Mouse (Mus musculus): ENCODE measurements around the gene Grm7. TPM values are rescaled to one million over a fixed set of nuclear protein-coding genes. Genes with fewer than 3 reads are reported as not detected.

The Grm7 gene
- total and polyA plus RNA-seq, 3 experiments: 0.16 to 0.30 (median 0.16) TPM

GRCm38 (mm10) chr6:111255215-111255614 is 609.8 kb downstream of the Grm7 start:
- H3K27ac ChIP-seq: no peak overlapping the region
- no peaks in the 10 kb centered on the region for H3K36me3 ChIP-seq (ENCODE audit: control insufficient read depth, insufficient read depth, low read length)
- H3K4me3 ChIP-seq: no peak overlapping the region
- no peaks in the 10 kb centered on the region for H3K79me2 ChIP-seq (replicated peaks; ENCODE audit: control insufficient read depth, insufficient read depth, low read length)
- intact Hi-C loops (cut with DNase I): no loop called here
- WGBS: 49% methylated on average over 5 of the region's 5 CpGs
- H3K9ac ChIP-seq (ENCODE audit: low read depth, low read length): no peak overlapping the region
- TF ChIP-seq EP300 (IDR thresholded peaks at IDR 0.05; ENCODE audit: insufficient read depth, low read depth, low read length): no peak
- no peak for TF ChIP-seq POLR2A (IDR thresholded peaks at IDR 0.05; ENCODE audit: insufficient read depth, low read depth, low read length)
- TF ChIP-seq CTCF (IDR thresholded peaks at IDR 0.05): no peak
- no peaks in the 10 kb centered on the region for H3K4me1 ChIP-seq (ENCODE audit: control insufficient read depth, insufficient read depth, low read length)
- no peak for DNase-seq
- no peaks in the 10 kb centered on the region for H3K27me3 ChIP-seq (ENCODE audit: control insufficient read depth, insufficient read depth, low read length)

- H3K4me3 ChIP-seq: no peak overlapping the region
- H3K36me3 ChIP-seq (ENCODE audit: control insufficient read depth, insufficient read depth, low read length): no peaks in the 10 kb centered on the region
- no peak overlapping the region for H3K9ac ChIP-seq (ENCODE audit: low read depth, low read length)
- TF ChIP-seq EP300 (IDR thresholded peaks at IDR 0.05; ENCODE audit: insufficient read depth, low read depth, low read length) (no peak), POLR2A (IDR thresholded peaks at IDR 0.05; ENCODE audit: insufficient read depth, low read depth, low read length) (no peak), CTCF (IDR thresholded peaks at IDR 0.05) (no peak)
- WGBS: 80% methylated on average over 3 of the region's 3 CpGs
- no peaks in the 10 kb centered on the region for H3K27me3 ChIP-seq (ENCODE audit: control insufficient read depth, insufficient read depth, low read length)
- H3K27ac ChIP-seq: no peak overlapping the region
- DNase-seq: no peak
- H3K4me1 ChIP-seq (ENCODE audit: control insufficient read depth, insufficient read depth, low read length): no peaks in the 10 kb centered on the region
- no peaks in the 10 kb centered on the region for H3K79me2 ChIP-seq (replicated peaks; ENCODE audit: control insufficient read depth, insufficient read depth, low read length)
- intact Hi-C loops (cut with DNase I): no loop called here
These were observed 611.6 kb downstream of the Grm7 start for GRCm38 (mm10) chr6:111256939-111257338.

- TF ChIP-seq CTCF (IDR thresholded peaks at IDR 0.05) (no peak), EP300 (IDR thresholded peaks at IDR 0.05; ENCODE audit: insufficient read depth, low read depth, low read length) (no peak), POLR2A (IDR thresholded peaks at IDR 0.05; ENCODE audit: insufficient read depth, low read depth, low read length) (no peak)
- H3K4me1 ChIP-seq (ENCODE audit: control insufficient read depth, insufficient read depth, low read length): no peaks in the 10 kb centered on the region
- H3K9ac ChIP-seq (ENCODE audit: low read depth, low read length): no peak overlapping the region
- H3K27me3 ChIP-seq (ENCODE audit: control insufficient read depth, insufficient read depth, low read length): no peaks in the 10 kb centered on the region
- H3K4me3 ChIP-seq: no peak overlapping the region
- intact Hi-C loops (cut with DNase I): no loop called here
- 72% methylated on average over 3 of the region's 3 CpGs for WGBS
- H3K79me2 ChIP-seq (replicated peaks; ENCODE audit: control insufficient read depth, insufficient read depth, low read length): no peaks in the 10 kb centered on the region
- no peak for DNase-seq
- H3K36me3 ChIP-seq (ENCODE audit: control insufficient read depth, insufficient read depth, low read length): no peaks in the 10 kb centered on the region
- no peak overlapping the region for H3K27ac ChIP-seq
These were observed 612.9 kb downstream of the Grm7 start for GRCm38 (mm10) chr6:111258256-111258655.

GRCm38 (mm10) chr6:111261181-111261580 is 615.8 kb downstream of the Grm7 start:
- WGBS: 84% methylated on average over 1 of the region's 1 CpGs

GRCm38 (mm10) chr6:111276657-111277056 is 631.3 kb downstream of the Grm7 start:
- Histone ChIP-seq H3K27me3 (ENCODE audit: control insufficient read depth, insufficient read depth, low read length) (no peaks in the 10 kb centered on the region), H3K9ac (ENCODE audit: low read depth, low read length) (no peak overlapping the region), H3K4me1 (ENCODE audit: control insufficient read depth, insufficient read depth, low read length) (no peaks in the 10 kb centered on the region), H3K4me3 (no peak overlapping the region), H3K79me2 (replicated peaks; ENCODE audit: control insufficient read depth, insufficient read depth, low read length) (no peaks in the 10 kb centered on the region), H3K27ac (no peak overlapping the region), H3K36me3 (ENCODE audit: control insufficient read depth, insufficient read depth, low read length) (no peaks in the 10 kb centered on the region)
- DNase-seq: no peak
- intact Hi-C loops (cut with DNase I): no loop called here
- TF ChIP-seq POLR2A (IDR thresholded peaks at IDR 0.05; ENCODE audit: insufficient read depth, low read depth, low read length): no peak
- TF ChIP-seq CTCF (IDR thresholded peaks at IDR 0.05): no peak
- TF ChIP-seq EP300 (IDR thresholded peaks at IDR 0.05; ENCODE audit: insufficient read depth, low read depth, low read length): no peak
- WGBS: 61% methylated on average over 4 of the region's 4 CpGs

More at GRCm38 (mm10) chr6:111261181-111261580, 615.8 kb downstream of the Grm7 start:
- TF ChIP-seq POLR2A (IDR thresholded peaks at IDR 0.05; ENCODE audit: insufficient read depth, low read depth, low read length): no peak
- no peak for TF ChIP-seq CTCF (IDR thresholded peaks at IDR 0.05)
- no peak for TF ChIP-seq EP300 (IDR thresholded peaks at IDR 0.05; ENCODE audit: insufficient read depth, low read depth, low read length)
- Histone ChIP-seq H3K9ac (ENCODE audit: low read depth, low read length) (no peak overlapping the region), H3K27ac (no peak overlapping the region), H3K4me3 (no peak overlapping the region), H3K36me3 (ENCODE audit: control insufficient read depth, insufficient read depth, low read length) (no peaks in the 10 kb centered on the region), H3K4me1 (ENCODE audit: control insufficient read depth, insufficient read depth, low read length) (no peaks in the 10 kb centered on the region), H3K79me2 (replicated peaks; ENCODE audit: control insufficient read depth, insufficient read depth, low read length) (no peaks in the 10 kb centered on the region), H3K27me3 (ENCODE audit: control insufficient read depth, insufficient read depth, low read length) (no peaks in the 10 kb centered on the region)
- intact Hi-C loops (cut with DNase I): no loop called here
- no peak for DNase-seq

GRCm38 (mm10) chr6:111278516-111278915 is 633.1 kb downstream of the Grm7 start:
- intact Hi-C loops (cut with DNase I): no loop called here
- DNase-seq: no peak
- TF ChIP-seq EP300 (IDR thresholded peaks at IDR 0.05; ENCODE audit: insufficient read depth, low read depth, low read length) (no peak), CTCF (IDR thresholded peaks at IDR 0.05) (no peak), POLR2A (IDR thresholded peaks at IDR 0.05; ENCODE audit: insufficient read depth, low read depth, low read length) (no peak)
- Histone ChIP-seq H3K4me1 (ENCODE audit: control insufficient read depth, insufficient read depth, low read length) (no peaks in the 10 kb centered on the region), H3K4me3 (no peak overlapping the region), H3K36me3 (ENCODE audit: control insufficient read depth, insufficient read depth, low read length) (no peaks in the 10 kb centered on the region), H3K79me2 (replicated peaks; ENCODE audit: control insufficient read depth, insufficient read depth, low read length) (no peaks in the 10 kb centered on the region), H3K9ac (ENCODE audit: low read depth, low read length) (no peak overlapping the region), H3K27ac (no peak overlapping the region), H3K27me3 (ENCODE audit: control insufficient read depth, insufficient read depth, low read length) (no peaks in the 10 kb centered on the region)
